Mouse (Mus musculus) erythroblast, embryonic 14.5 days (primary cell): Measurements from ENCODE around the gene Tsfm.

Source experiments
- GATA1 ChIP-seq: IDR thresholded peaks from 2 replicates; pipeline ENCODE4 v1.6.1; 2012; ENCODE audit warnings: low read length, inconsistent platforms, mixed read lengths
- TAL1 ChIP-seq: IDR thresholded peaks from 3 replicates; pipeline ENCODE4 v1.6.1; 2012; ENCODE audit warnings: low read length, inconsistent platforms, mixed read lengths

DNA sequence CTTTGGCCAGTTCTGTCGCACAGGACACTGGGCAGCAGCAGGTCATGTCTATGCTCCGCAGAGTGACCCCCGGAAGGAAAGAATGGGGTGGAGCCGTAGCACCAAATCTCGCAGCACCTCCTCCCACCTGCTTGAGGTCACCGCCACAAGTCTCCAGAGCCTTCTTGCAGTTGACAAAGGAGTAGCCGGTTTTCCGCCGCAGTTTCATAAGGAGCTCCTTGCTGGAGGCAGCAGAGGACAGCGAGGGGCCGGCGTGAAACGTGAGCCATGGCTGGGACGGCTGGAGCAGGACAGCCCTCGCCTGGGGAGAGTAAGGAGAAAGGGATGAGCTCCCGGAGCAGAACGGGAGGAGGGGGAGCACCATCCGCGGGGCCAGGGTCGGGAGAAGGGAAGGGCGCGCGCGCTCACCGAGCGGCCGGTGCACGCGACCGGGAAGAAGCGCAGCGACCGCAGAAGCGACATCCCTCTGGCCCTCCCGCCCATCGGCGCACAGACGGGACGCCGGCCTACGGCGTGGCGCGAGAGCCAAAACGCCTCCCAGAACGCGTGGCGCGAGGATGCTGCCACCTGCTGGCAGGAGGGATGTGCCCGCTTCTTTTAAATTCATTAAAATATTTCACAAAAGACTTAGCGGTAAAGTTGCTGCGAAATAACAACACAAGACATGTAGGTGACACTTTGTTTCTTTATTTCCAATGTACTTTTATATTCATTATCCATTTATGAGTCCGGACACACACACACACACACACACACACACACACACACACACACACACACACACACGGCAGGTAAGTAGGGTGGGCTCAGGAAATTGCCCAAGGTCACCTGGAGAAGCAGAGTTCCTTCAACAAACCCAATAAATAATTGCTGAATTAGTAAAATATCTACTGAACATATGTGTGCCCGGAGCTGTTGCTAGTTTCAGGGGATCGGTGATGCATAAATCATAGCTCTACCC lies at the start of gene Tsfm:
- TF ChIP-seq GATA1 (no peak), TAL1 (no peak)
